Mouse (Mus musculus): Measurements from ENCODE around the gene Sec61g. TPM values are rescaled to one million over a fixed set of nuclear protein-coding genes. Genes with fewer than 3 reads are reported as not detected.

Gene Sec61g
- total RNA-seq, 1 experiment from 2014 or later = 6.9 TPM

Other genes starting within 250 kb of the Sec61g start
- gene Egfr, start 243.7 kb upstream of the Sec61g start, total RNA-seq (2021) = 13.7 and 17.5 TPM in 2 replicates